Mouse (Mus musculus) cerebellum, adult 2 months (tissue): ENCODE measurements around the gene Cldn4.

Experiments used
- CTCF ChIP-seq: fragments of 200-500 bp; IDR thresholded peaks from 2 replicates; pipeline ENCODE4 v1.5.1; 2011; ENCODE audit warnings: low read depth, mild to moderate bottlenecking, control low read depth, low read length, moderate library complexity, borderline replicate concordance; ENCODE audit not compliant: insufficient read depth
- POLR2A ChIP-seq: fragments of 200-500 bp; IDR thresholded peaks from 2 replicates; pipeline ENCODE4 v1.6.1; 2011; ENCODE audit warnings: low read length, control low read depth, borderline replicate concordance; ENCODE audit not compliant: insufficient read depth

DNA sequence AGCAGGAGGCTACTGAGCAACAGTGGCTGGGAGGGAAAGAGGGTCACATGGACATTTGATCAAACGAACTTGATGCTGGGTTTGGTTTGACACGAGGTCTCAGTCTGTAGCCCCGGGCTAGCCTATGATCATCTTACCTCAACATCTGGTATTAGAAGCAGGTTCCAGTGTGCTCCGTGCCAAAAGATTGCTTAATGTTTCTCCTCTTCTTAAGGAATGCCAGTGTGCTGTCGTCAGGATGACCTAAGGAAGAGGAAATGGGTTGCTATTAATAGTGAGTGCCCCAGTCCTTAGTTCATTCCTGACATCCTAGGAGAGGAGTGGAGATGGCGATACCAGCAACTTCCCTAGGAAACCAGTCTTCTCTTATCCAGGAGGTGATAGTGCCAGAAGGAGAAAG lies 43.0 kb upstream of the Cldn4 start:
- TF ChIP-seq CTCF (no peak), POLR2A (no peak)
